ENCODE assay signal across 20 mouse cellular contexts in genomic region chr13:24159972-24160371, GRCm38 (mm10).
DNase-seq lines count a peak whose midpoint lies in the region; ATAC-seq lines count a peak whose summit lies in the region.
"Had no signal": no experiment of that assay in that cellular context is flagged by ENCODE, and none has a peak within 500 bp of the region (broad histone marks: within the 10 kb centered on the region; RNA-seq: fewer than 3 reads in every experiment).

No protein-coding gene starts in this region.

- 83% methylated on average over 4 of the region's 4 CpGs for WGBS in forebrain, embryonic 11.5 days
- WGBS in forebrain, embryonic 14.5 days = 84% methylated on average over 4 of the region's 4 CpGs
- WGBS in limb, embryonic 11.5 days = 88% methylated on average over 4 of the region's 4 CpGs
- 84% methylated on average over 4 of the region's 4 CpGs for WGBS in limb, embryonic 10.5 days
- WGBS in liver, embryonic 16.5 days (ENCODE audit: insufficient replicate concordance) = 25% methylated on average over 4 of the region's 4 CpGs

- intact Hi-C loops in gastrocnemius, postnatal 36 days (cut with DNase I) = no loop called here

- DNase-seq in forebrain, embryonic 11.5 days (ENCODE audit: low spot score) = no peak
- no peak for DNase-seq in forebrain, embryonic 14.5 days (ENCODE audit: low spot score)
- DNase-seq in limb, embryonic 11.5 days (ENCODE audit: low spot score) = no peak
- DNase-seq in limb, embryonic 10.5 days (ENCODE audit: low spot score) = no peak
- DNase-seq in thymus, postnatal 10 days (ENCODE audit: low spot score in 2 of 2) = no peak
- DNase-seq in gastrocnemius, postnatal 36 days = no peak
- DNase-seq: adrenal gland, adult 8-10 months; cerebellum, adult 11-12 months; cerebellum, postnatal 36 days; gastrocnemius, postnatal 14 days; kidney, adult 11 months; kidney, postnatal 10 days; thymus, postnatal 4 days had no signal

- H3K9me3 ChIP-seq in forebrain, embryonic 11.5 days (ENCODE audit: control insufficient read depth, low read length) = no peaks in the 10 kb centered on the region
- no peaks in the 10 kb centered on the region for H3K9me3 ChIP-seq in forebrain, embryonic 14.5 days (replicated peaks; ENCODE audit: control insufficient read depth, low read length)
- no peaks in the 10 kb centered on the region for H3K9me3 ChIP-seq in limb, embryonic 11.5 days (ENCODE audit: control insufficient read depth, low read length)
- H3K9me3 ChIP-seq in limb, embryonic 10.5 days (replicated peaks) = no peaks in the 10 kb centered on the region
- no peaks in the 10 kb centered on the region; the same call in 1 of the 2 replicates for H3K9me3 ChIP-seq in liver, embryonic 16.5 days (replicated peaks; ENCODE audit: control insufficient read depth, low read length)
- H3K9me3 ChIP-seq: embryonic facial prominence, embryonic 10.5 days; hindbrain, embryonic 13.5 days; limb, embryonic 13.5 days had no signal

- H3K27ac ChIP-seq in forebrain, embryonic 11.5 days (ENCODE audit: low read depth, low read length) = peak overlapping the region; percentile 26; the same call in 1 of the 2 replicates
- H3K27ac ChIP-seq in forebrain, embryonic 14.5 days (ENCODE audit: low read depth, low read length) = no peak overlapping the region
- 0 out of 2 replicates have a peak overlapping the region, but pooled peaks have one; percentile 30 for H3K27ac ChIP-seq in limb, embryonic 11.5 days (replicated peaks; ENCODE audit: low read depth, low read length)
- H3K27ac ChIP-seq in limb, embryonic 10.5 days = no peak overlapping the region
- H3K27ac ChIP-seq in liver, embryonic 16.5 days (ENCODE audit: low read length) = peak overlapping the region; percentile 100
- H3K27ac ChIP-seq: embryonic facial prominence, embryonic 10.5 days; hindbrain, embryonic 13.5 days; left cerebral cortex, adult 2 months; limb, embryonic 13.5 days had no signal

- ATAC-seq in forebrain, embryonic 11.5 days (replicated peaks; ENCODE audit: low FRiP score) = no peak
- no peak for ATAC-seq in forebrain, embryonic 14.5 days
- ATAC-seq in limb, embryonic 11.5 days (ENCODE audit: insufficient number of reproducible peaks, low FRiP score, low TSS enrichment, low read depth) = no peak
- peak; percentile 41 for ATAC-seq in erythroblast, adult 5-6 weeks (replicated peaks; ENCODE audit: low FRiP score, poor library complexity, severe bottlenecking)
- peak; percentile 45 for ATAC-seq in liver, embryonic 16.5 days (ENCODE audit: low read depth)

- H3K4me2 ChIP-seq in forebrain, embryonic 11.5 days (ENCODE audit: low read depth, low read length, severe bottlenecking) = no peak overlapping the region
- H3K4me2 ChIP-seq in forebrain, embryonic 14.5 days (ENCODE audit: low read length) = no peak overlapping the region
- H3K4me2 ChIP-seq in limb, embryonic 11.5 days (ENCODE audit: low read depth, severe bottlenecking) = no peak overlapping the region
- H3K4me2 ChIP-seq in liver, embryonic 16.5 days (ENCODE audit: low read depth, low read length) = peak overlapping the region; percentile 74
- H3K4me2 ChIP-seq: hindbrain, embryonic 13.5 days; limb, embryonic 13.5 days had no signal

- H3K36me3 ChIP-seq in forebrain, embryonic 11.5 days (ENCODE audit: control insufficient read depth, insufficient read depth, low read length) = no peaks in the 10 kb centered on the region
- H3K36me3 ChIP-seq in forebrain, embryonic 14.5 days (ENCODE audit: control insufficient read depth, insufficient read depth, low read length) = no peaks in the 10 kb centered on the region
- H3K36me3 ChIP-seq in limb, embryonic 11.5 days (ENCODE audit: control insufficient read depth, insufficient read depth, low read length) = no peaks in the 10 kb centered on the region
- no peaks in the 10 kb centered on the region for H3K36me3 ChIP-seq in limb, embryonic 10.5 days
- no peaks in the 10 kb centered on the region for H3K36me3 ChIP-seq in liver, embryonic 16.5 days (ENCODE audit: control insufficient read depth, insufficient read depth)

- H3K4me3 ChIP-seq in forebrain, embryonic 11.5 days (ENCODE audit: low read depth, low read length) = no peak overlapping the region
- H3K4me3 ChIP-seq in forebrain, embryonic 14.5 days (ENCODE audit: low read depth, low read length) = no peak overlapping the region
- no peak overlapping the region for H3K4me3 ChIP-seq in limb, embryonic 11.5 days (ENCODE audit: low read depth, low read length)
- H3K4me3 ChIP-seq in limb, embryonic 10.5 days = no peak overlapping the region
- peak overlapping the region; percentile 51 for H3K4me3 ChIP-seq in liver, embryonic 16.5 days (ENCODE audit: low read depth, low read length)
- H3K4me3 ChIP-seq: embryonic facial prominence, embryonic 10.5 days; hindbrain, embryonic 13.5 days; left cerebral cortex, adult 2 months; limb, embryonic 13.5 days had no signal

- no peaks in the 10 kb centered on the region for H3K27me3 ChIP-seq in forebrain, embryonic 11.5 days (ENCODE audit: control insufficient read depth, insufficient read depth, low read length)
- H3K27me3 ChIP-seq in forebrain, embryonic 14.5 days (replicated peaks; ENCODE audit: control insufficient read depth, insufficient read depth, low read length) = no peaks in the 10 kb centered on the region
- no peaks in the 10 kb centered on the region for H3K27me3 ChIP-seq in limb, embryonic 11.5 days (ENCODE audit: control insufficient read depth, insufficient read depth, low read length)
- no peaks in the 10 kb centered on the region for H3K27me3 ChIP-seq in limb, embryonic 10.5 days (ENCODE audit: low read depth, poor library complexity, severe bottlenecking)
- H3K27me3 ChIP-seq in liver, embryonic 16.5 days (ENCODE audit: control insufficient read depth, insufficient read depth, low read depth, low read length) = no peaks in the 10 kb centered on the region
- H3K27me3 ChIP-seq: CH12.LX; hindbrain, embryonic 13.5 days; limb, embryonic 13.5 days had no signal

- no peak overlapping the region for H3K9ac ChIP-seq in forebrain, embryonic 11.5 days (ENCODE audit: low read length)
- H3K9ac ChIP-seq in forebrain, embryonic 14.5 days (ENCODE audit: low read length) = no peak overlapping the region
- no peak overlapping the region for H3K9ac ChIP-seq in limb, embryonic 11.5 days (ENCODE audit: low read length)
- H3K9ac ChIP-seq in liver, embryonic 16.5 days (ENCODE audit: low read depth, low read length) = peak overlapping the region; percentile 77
- H3K9ac ChIP-seq: hindbrain, embryonic 13.5 days; limb, embryonic 13.5 days had no signal

- H3K4me1 ChIP-seq in forebrain, embryonic 11.5 days (replicated peaks; ENCODE audit: control insufficient read depth, insufficient read depth, low read length) = no peaks in the 10 kb centered on the region
- H3K4me1 ChIP-seq in forebrain, embryonic 14.5 days (ENCODE audit: control insufficient read depth, insufficient read depth, low read length) = no peaks in the 10 kb centered on the region
- no peaks in the 10 kb centered on the region for H3K4me1 ChIP-seq in limb, embryonic 11.5 days (ENCODE audit: control insufficient read depth, insufficient read depth, low read length)
- peaks cover 4% of the 10 kb centered on the region for H3K4me1 ChIP-seq in limb, embryonic 10.5 days
- H3K4me1 ChIP-seq in liver, embryonic 16.5 days (ENCODE audit: control insufficient read depth, low read depth, low read length) = peaks cover 43% of the 10 kb centered on the region

Comparison
In these comparisons a context has a peak if more than half of its experiments do, and no peak if none do; other contexts are left out.
1. H3K27ac ChIP-seq: peak in forebrain, embryonic 11.5 days (single experiment), limb, embryonic 11.5 days (single experiment) and liver, embryonic 16.5 days (single experiment); none in forebrain, embryonic 14.5 days (single experiment) and limb, embryonic 10.5 days (single experiment).
2. ATAC-seq: peak in erythroblast, adult 5-6 weeks (single experiment) and liver, embryonic 16.5 days (single experiment); none in forebrain, embryonic 11.5 days (single experiment), forebrain, embryonic 14.5 days (single experiment) and limb, embryonic 11.5 days (single experiment).